Mouse (Mus musculus) cortical plate, adult 2 months (tissue): ENCODE results near the gene Gm9837.

Experiments
- CTCF ChIP-seq: fragments of 200-500 bp; IDR thresholded peaks from 2 replicates; pipeline ENCODE4 v1.5.1; 2011; ENCODE audit warnings: mild to moderate bottlenecking, control low read depth, low read length; ENCODE audit not compliant: insufficient read depth; ENCODE audit errors: extremely low read depth
- POLR2A ChIP-seq: fragments of 200-500 bp; IDR thresholded peaks from 2 replicates; pipeline ENCODE4 v1.6.1; 2011; ENCODE audit warnings: mild to moderate bottlenecking, low read length, control low read depth; ENCODE audit not compliant: insufficient read depth; ENCODE audit errors: extremely low read depth

GRCm38 (mm10) chr11:53475620-53476019 is 5.3 kb upstream of the Gm9837 start:
- no peak for TF ChIP-seq CTCF
- no peak for TF ChIP-seq POLR2A
